Mouse (Mus musculus): ENCODE results near the gene Msrb3. TPM values are rescaled to one million over a fixed set of nuclear protein-coding genes. Genes with fewer than 3 reads are reported as not detected.

Msrb3 gene
- polyA plus RNA-seq, 1 experiment = 28.9 TPM

DNA sequence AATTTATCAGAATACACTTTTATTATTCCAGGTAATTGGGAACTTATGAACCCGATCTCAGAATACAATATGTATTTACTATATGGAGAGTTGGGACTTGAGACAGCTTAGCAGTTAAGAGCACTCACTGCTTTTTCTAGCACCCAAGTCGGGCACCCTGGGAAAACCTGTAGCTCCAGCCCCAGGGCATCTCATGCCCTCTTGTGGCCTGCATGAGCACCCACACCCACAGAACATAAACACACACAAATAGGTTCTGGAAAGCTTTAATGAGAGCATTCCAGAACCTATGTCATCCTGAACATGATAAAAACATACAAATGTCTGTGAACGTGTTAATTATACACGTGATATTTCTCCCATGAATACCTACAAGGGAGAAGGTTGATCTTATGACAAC lies 13.1 kb upstream of the Msrb3 start:
- H3K4me1 ChIP-seq (ENCODE audit: control insufficient read depth, insufficient read depth, insufficient read length, low read length) = no peaks in the 10 kb centered on the region
- no peak overlapping the region for H3K27ac ChIP-seq (replicated peaks; ENCODE audit: low read depth, low read length)
- H3K4me3 ChIP-seq (ENCODE audit: insufficient read depth, low read depth, low read length) = no peak overlapping the region

DNA sequence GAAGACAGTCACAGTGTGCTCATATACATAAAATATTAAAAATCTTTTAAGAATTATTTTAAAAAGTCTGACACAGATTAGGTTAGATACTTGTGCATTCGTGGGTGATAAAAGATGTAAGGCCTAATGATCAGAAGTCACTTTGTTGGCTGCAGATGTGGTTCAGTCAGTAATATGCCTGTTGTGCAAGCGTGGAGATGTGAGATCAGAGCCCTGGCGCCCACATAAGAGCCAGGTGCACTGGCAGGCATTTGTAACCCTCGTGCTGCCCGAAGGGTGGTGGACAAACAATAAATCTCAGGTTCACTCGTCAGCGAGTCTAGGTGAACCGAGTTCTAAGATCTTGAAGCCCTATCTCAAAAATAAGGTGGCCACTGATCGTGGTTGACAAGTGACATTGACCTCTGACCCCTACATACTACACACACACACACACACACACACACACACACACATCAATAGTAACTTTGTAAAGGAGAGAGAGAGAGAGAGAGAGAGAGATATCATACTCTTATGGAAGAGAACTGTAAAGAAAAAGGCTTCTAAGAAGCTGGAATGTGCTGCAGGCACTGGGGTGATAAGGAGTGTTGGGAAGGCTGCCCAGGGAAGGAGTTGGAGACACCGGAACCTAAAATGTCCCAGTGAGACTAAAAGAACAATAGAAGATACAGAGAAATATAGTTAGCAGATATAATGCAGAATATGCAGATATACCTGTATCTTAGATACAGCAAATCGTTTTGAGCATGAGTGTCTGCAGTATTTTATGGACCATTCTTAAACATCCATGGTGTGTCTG lies 10.1 kb upstream of the Msrb3 start:
- Histone ChIP-seq H3K27ac (replicated peaks; ENCODE audit: low read depth, low read length) (no peak overlapping the region), H3K4me1 (ENCODE audit: control insufficient read depth, insufficient read depth, insufficient read length, low read length) (no peaks in the 10 kb centered on the region)

DNA sequence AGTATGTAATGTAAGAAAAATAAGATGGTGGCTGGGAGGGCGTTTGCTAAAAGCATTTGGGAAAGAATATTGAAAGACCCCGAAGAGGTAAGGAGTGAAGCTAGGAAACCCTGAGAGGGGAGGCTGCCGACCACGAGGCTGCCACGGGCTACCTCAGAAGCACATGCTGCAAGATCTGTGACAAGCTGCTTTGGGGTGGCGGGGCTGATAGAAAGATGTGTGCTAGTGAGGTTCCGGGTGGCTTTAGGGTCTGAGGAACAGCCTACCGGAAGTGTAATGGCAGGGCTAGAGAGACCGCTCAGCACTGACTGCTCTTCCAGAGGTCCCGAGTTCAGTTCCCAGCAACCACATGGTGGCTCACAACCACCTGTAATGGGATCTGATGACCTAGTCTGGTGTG lies 5.8 kb upstream of the Msrb3 start:
- 0 out of 2 replicates have a peak, but pooled peaks cover 6% of the 10 kb centered on the region for H3K4me1 ChIP-seq (ENCODE audit: control insufficient read depth, insufficient read depth, insufficient read length, low read length)
- no peak overlapping the region for H3K27ac ChIP-seq (replicated peaks; ENCODE audit: low read depth, low read length)
- H3K4me3 ChIP-seq (ENCODE audit: insufficient read depth, low read depth, low read length) = no peak overlapping the region

More for the DNA sequence above, 10.1 kb upstream of the Msrb3 start:
- no peak overlapping the region for H3K4me3 ChIP-seq (ENCODE audit: insufficient read depth, low read depth, low read length)

DNA sequence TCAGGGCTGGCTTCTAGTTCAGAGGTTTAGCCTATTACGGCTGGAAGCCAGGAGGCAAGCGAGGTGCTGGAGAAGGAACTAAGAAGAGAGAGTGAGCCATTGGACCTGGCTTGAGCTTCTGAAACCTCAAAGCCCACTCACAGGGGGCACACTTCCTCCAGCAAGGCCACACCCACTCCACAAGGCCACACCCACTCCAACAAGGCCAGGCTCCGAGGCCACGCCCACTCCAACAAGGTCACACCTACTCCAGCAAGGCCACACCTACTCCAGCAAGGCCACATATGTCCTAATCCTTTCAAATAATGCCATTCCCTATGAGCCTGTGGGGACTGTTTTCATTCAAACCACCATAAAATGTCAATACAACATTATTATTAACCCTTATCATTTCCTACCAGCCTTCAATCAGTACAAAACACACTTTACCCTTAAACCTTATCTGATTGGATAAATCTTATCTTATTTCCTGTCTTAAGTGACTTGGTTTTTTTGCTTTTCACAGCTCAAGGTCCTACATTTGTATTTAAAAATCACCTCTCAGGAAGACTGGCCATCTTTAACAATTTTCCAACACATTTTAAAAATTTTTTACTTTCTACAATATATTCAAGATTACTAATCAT lies 5.1 kb upstream of the Msrb3 start:
- no peak overlapping the region for H3K27ac ChIP-seq (replicated peaks; ENCODE audit: low read depth, low read length)
- no peak overlapping the region for H3K4me3 ChIP-seq (ENCODE audit: insufficient read depth, low read depth, low read length)
- 0 out of 2 replicates have a peak, but pooled peaks cover 6% of the 10 kb centered on the region for H3K4me1 ChIP-seq (ENCODE audit: control insufficient read depth, insufficient read depth, insufficient read length, low read length)

DNA sequence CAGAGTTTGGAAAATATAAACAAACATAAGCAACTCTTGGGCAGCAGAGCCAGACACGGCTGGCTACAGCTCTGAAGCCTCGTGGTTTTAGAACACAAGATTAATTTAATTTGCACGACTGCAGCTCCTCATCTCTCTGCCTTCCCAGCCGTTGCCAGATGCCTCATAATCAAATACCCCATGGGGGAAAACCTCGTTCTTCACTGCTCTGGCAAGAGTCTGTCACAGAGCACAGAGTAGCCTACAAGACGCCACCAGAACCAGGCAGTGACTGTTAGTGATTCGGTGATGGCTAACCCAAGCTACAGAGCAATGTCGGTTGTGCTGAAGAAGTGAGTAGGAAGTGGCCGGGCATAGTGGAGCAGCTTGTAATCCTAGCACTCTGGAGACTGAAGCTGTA lies 2.8 kb upstream of the Msrb3 start:
- peaks cover 8% of the 10 kb centered on the region for H3K4me1 ChIP-seq (ENCODE audit: control insufficient read depth, insufficient read depth, insufficient read length, low read length)
- no peak overlapping the region for H3K27ac ChIP-seq (replicated peaks; ENCODE audit: low read depth, low read length)
- H3K4me3 ChIP-seq (ENCODE audit: insufficient read depth, low read depth, low read length) = no peak overlapping the region

DNA sequence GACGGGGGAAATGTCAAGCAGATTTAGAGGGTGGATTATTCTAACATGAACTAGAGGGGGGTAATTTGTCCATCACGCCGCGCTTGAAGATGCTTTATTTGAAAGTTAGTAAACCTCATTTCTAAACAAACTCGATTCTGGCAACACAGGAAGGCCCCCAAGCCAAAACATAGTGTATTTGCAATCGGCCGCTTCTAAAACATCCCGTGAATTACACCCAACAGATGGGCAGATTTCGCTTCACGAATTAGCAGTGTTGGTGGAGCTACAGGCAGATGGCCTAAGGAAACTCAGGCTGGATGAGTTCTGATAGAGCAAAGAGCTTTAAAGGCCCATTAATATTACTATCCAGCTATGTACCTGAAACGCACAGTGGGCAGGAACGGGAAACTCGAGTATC lies 1.2 kb upstream of the Msrb3 start:
- no peak overlapping the region for H3K27ac ChIP-seq (replicated peaks; ENCODE audit: low read depth, low read length)
- peaks cover 17% of the 10 kb centered on the region for H3K4me1 ChIP-seq (ENCODE audit: control insufficient read depth, insufficient read depth, insufficient read length, low read length)
- no peak overlapping the region for H3K4me3 ChIP-seq (ENCODE audit: insufficient read depth, low read depth, low read length)

DNA sequence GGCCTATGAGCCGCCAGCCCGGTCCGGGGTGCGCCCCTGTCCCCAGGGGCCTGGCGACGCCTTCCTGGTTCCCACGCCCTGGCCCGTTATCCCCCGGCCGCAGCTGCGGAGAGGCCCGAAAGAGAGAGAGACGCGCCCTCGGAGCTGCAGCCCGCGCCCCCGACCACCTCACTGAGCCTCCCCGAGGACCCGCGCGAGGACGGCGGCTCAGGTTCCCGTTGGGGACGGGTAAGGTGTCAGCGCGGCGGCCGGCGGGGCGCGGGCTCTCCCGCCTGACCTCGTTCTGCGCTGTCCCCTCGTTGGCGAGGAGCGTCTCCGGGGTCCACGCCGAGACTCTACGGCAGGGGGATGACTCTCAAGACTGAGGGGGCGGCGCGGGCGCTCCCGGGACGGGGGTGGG lies 544 bp downstream of the Msrb3 start:
- Histone ChIP-seq H3K27ac (replicated peaks; ENCODE audit: low read depth, low read length) (peak overlapping the region; percentile 64), H3K4me1 (ENCODE audit: control insufficient read depth, insufficient read depth, insufficient read length, low read length) (peaks cover 33% of the 10 kb centered on the region), H3K4me3 (ENCODE audit: insufficient read depth, low read depth, low read length) (peak overlapping the region; percentile 73)

DNA sequence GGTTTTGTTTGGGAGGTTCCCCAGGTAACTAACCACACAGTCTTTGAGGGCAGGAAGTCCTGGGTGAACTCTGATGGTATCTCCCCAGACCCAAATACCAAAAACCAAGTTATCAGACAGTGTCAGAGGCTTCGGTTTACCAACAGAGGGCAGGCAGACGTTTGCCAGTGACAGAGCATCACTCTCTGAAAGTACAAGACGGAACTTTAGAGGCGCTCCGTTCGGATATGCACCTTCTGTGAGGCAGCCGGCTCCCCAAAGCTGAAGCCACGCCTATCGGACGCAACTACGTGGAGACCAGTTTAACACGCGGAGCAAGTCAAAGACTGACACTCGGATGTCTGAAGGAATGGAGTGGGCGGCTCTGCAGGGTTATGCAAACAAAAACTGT lies 3.0 kb downstream of the Msrb3 start:
- H3K4me3 ChIP-seq (ENCODE audit: insufficient read depth, low read depth, low read length) = no peak overlapping the region
- H3K27ac ChIP-seq (replicated peaks; ENCODE audit: low read depth, low read length) = no peak overlapping the region
- H3K4me1 ChIP-seq (ENCODE audit: control insufficient read depth, insufficient read depth, insufficient read length, low read length) = peaks cover 27% of the 10 kb centered on the region

DNA sequence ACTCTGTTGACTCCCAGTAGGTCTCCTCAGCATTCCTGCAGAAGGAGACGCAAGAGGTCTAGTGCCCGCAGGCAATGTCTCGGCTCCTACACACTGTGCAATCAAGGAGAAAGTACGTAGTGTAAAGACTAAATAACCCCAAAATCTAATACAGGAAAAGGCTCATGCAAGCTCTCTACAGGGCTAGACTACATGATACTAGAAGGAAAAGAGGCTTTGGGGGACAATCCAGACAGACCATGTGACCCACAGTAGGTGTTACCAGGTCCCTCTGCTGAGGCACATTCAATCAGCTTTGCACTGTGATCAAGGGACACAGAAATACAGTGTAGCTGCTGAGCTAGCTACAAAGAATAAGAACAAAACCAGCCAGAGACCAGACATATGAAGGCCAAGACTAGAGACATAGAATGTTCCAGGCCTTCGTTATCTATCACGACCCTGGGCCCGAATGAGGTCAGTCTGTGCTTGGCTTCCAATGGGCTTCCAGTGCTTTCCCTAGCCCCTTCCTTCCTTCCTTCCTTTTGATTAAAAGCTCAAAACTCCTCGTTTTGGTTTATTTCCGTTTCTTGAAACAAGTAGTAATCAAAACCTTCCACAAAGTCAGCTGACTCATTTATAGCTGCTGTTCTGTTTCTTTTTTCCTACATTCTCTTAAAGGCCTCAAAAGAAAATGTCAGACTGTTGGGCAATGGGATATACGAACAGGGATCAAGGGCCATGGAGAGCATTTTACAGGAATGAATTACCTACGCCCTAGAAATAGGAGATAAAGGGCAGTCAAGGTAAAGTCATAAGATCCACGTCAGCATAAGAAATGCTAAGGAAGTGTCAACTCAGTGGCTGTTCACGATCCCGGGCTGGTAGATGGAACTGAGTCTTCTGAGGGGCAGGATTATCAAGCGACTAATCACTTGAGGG lies 3.7 kb downstream of the Msrb3 start:
- H3K27ac ChIP-seq (replicated peaks; ENCODE audit: low read depth, low read length) = 0 out of 2 replicates have a peak overlapping the region, but pooled peaks have one; percentile 0
- no peak overlapping the region for H3K4me3 ChIP-seq (ENCODE audit: insufficient read depth, low read depth, low read length)
- peaks cover 27% of the 10 kb centered on the region for H3K4me1 ChIP-seq (ENCODE audit: control insufficient read depth, insufficient read depth, insufficient read length, low read length)

DNA sequence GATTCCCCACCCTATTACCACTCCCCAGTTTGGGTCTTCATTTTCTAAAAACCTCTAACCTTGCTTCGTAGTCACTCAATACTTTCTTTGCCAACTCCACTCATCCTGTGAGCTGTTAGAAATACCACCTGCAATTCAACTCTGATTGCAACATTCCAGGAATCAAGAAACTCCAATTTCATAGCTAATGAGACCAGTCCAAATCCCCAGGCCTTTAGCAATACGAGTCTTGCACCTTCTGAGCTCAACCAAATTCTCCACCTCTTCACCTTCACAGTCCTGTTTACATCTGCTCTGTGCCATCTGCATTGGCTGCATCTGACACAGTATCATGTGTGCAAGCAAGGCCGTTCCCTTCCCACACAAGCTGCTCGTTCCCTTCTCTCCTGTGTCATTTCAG lies 5.0 kb downstream of the Msrb3 start:
- Histone ChIP-seq H3K27ac (replicated peaks; ENCODE audit: low read depth, low read length) (no peak overlapping the region; the same call in 1 of the 2 replicates), H3K4me1 (ENCODE audit: control insufficient read depth, insufficient read depth, insufficient read length, low read length) (peaks cover 27% of the 10 kb centered on the region), H3K4me3 (ENCODE audit: insufficient read depth, low read depth, low read length) (no peak overlapping the region)

DNA sequence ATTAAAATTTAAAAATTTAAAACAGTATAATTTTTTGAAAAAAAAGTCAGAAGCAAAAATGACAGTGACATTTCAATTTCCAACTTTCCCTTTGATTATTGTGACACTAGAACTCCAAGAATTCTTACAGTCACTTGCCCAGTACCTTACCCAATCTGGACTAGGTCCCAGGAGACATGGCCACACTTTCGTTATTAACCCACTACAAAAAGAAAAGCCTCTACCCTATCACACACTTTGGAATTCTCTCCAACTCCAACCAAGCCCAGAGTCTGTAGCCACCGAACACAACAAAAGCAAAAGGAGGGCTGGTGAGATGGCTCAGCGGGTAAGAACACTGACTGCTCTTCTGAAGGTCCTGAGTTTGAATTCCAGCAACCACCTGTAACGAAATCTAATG lies 7.8 kb downstream of the Msrb3 start:
- Histone ChIP-seq H3K27ac (replicated peaks; ENCODE audit: low read depth, low read length) (no peak overlapping the region), H3K4me1 (ENCODE audit: control insufficient read depth, insufficient read depth, insufficient read length, low read length) (peaks cover 23% of the 10 kb centered on the region), H3K4me3 (ENCODE audit: insufficient read depth, low read depth, low read length) (no peak overlapping the region)

DNA sequence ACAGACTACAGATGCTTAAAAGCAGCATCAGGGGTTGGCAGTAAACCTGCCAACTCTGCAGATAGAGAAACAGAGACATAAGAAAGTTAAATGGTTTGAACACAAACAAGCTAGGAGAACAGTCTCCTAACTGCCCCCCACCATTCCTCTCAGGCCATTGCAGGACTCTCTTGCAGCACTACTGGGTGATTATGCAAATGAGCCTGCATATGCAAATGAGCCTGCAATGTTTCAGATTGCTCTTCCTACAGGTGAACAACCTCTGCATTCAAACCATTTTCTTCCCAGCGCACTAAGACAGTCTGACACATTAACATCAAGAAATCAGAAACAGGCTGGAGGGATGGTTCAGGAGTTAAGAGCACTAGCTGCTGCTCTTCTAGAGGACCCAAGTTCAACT lies 8.3 kb downstream of the Msrb3 start:
- Histone ChIP-seq H3K4me1 (ENCODE audit: control insufficient read depth, insufficient read depth, insufficient read length, low read length) (peaks cover 19% of the 10 kb centered on the region), H3K27ac (replicated peaks; ENCODE audit: low read depth, low read length) (no peak overlapping the region), H3K4me3 (ENCODE audit: insufficient read depth, low read depth, low read length) (no peak overlapping the region)

DNA sequence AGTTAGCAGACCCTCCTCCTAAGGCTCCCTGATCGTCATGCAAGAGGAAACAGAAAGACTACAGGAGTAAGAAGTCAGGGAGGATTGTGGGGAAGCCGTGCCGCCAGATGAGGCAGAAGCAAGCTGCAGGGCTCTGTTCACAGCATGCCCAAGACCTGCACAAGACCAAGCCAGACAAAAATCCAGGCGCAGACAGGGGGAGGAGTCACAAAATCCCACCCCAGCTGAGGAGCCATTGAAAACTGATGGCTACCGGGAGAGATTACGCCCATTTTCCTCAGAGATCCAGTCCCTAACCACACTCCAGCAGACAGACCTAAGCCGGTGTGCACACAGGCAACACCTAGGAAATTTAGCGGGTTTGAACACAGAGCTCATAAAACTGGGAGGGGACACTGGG lies 10.4 kb downstream of the Msrb3 start:
- no peak overlapping the region for H3K4me3 ChIP-seq (ENCODE audit: insufficient read depth, low read depth, low read length)
- peaks cover 1% of the 10 kb centered on the region for H3K4me1 ChIP-seq (ENCODE audit: control insufficient read depth, insufficient read depth, insufficient read length, low read length)
- H3K27ac ChIP-seq (replicated peaks; ENCODE audit: low read depth, low read length) = no peak overlapping the region

DNA sequence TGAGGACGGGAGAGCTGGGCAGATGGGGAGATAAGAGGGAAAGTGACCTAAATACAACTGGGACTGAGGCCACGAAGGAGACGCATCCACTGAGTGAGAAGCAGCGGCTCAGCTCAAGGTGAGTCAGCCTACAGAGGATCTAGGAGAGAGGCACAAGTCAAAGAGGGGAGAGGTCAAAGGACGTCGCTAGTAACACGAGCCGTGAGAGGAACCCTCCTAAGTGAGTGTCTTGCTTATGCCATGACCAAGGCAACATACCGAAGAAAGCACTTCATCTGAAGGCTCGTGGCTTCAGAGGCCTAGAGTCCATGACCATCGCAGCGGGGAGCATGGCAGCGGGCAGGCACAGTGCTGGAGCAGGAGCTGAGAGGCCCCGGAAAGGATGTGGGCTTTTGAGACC lies 14.7 kb downstream of the Msrb3 start:
- H3K27ac ChIP-seq (replicated peaks; ENCODE audit: low read depth, low read length) = no peak overlapping the region
- H3K4me3 ChIP-seq (ENCODE audit: insufficient read depth, low read depth, low read length) = no peak overlapping the region
- H3K4me1 ChIP-seq (ENCODE audit: control insufficient read depth, insufficient read depth, insufficient read length, low read length) = peaks cover 7% of the 10 kb centered on the region; the same call in 1 of the 2 replicates

DNA sequence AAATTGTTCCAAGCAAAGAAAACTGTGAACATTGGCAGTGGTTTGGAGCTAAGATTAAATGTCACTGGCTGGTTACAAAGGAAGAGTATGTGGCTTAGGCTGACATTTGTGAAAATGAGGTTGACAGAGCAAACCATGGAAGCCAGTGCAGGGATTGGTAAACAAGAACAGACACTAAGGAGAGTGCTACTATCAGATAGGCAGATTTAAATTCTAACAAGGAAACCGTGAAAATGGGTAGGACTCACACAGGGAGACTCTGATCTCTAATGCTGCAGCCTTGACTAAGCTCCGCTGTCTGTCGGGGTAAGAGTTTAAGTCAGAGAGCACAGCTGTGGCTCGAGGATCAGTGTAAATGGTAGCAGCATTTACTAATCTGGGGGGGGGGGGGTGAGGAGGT lies 15.2 kb downstream of the Msrb3 start:
- H3K4me3 ChIP-seq (ENCODE audit: insufficient read depth, low read depth, low read length) = no peak overlapping the region
- no peak overlapping the region for H3K27ac ChIP-seq (replicated peaks; ENCODE audit: low read depth, low read length)
- H3K4me1 ChIP-seq (ENCODE audit: control insufficient read depth, insufficient read depth, insufficient read length, low read length) = peaks cover 7% of the 10 kb centered on the region; the same call in 1 of the 2 replicates

Data from brown adipose tissue, adult 24 weeks (tissue).